ENCODE assay signal across 11 mouse cellular contexts in the genomic region with DNA sequence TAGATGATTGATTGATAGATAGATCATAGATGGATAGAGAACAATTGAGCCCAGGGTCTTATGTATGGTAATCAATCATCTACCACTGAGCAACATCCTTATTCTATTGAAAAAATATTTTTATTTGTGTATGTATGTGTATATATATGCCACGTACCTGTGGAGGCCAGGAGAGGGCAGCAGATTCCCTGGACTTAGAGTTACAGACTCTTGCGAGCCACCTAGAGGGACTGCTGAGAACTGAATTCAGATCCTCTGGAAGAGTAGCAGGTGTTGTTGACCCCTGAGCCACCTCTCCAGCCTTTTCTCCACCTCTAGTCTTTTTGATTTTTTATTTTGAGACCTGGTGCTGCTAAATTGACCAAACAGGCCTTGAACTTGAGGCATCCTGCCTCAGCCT. TPM values are rescaled to one million over a fixed set of nuclear protein-coding genes. Genes with fewer than 3 reads are reported as not detected.
DNase-seq lines count a peak whose midpoint lies in the region; ATAC-seq and TF ChIP-seq lines count a peak whose summit lies in the region.
"Had no signal": no experiment of that assay in that cellular context is flagged by ENCODE, and none has a peak within 500 bp of the region (broad histone marks: within the 10 kb centered on the region; RNA-seq: fewer than 3 reads in every experiment).

No protein-coding gene starts in this region.

- TF ChIP-seq CTCF in left cerebral cortex, adult 2 months (IDR thresholded peaks at IDR 0.05): peak; percentile 29
- no peak for TF ChIP-seq CTCF in G1E (IDR thresholded peaks at IDR 0.05; ENCODE audit: low read depth, low read length)
- TF ChIP-seq CTCF in cerebellum, adult 2 months (IDR thresholded peaks at IDR 0.05; ENCODE audit: borderline replicate concordance, insufficient read depth, low read depth, low read length): no peak

- ATAC-seq in G1E (ENCODE audit: extremely low read depth, insufficient number of reproducible peaks, low FRiP score, poor library complexity, severe bottlenecking): peak; percentile 28; the same call in 1 of the 2 replicates

- no peaks in the 10 kb centered on the region for H3K4me1 ChIP-seq in G1E (ENCODE audit: insufficient read depth, low read depth, low read length)
- H3K4me1 ChIP-seq in cerebellum, adult 2 months (ENCODE audit: control insufficient read depth, insufficient read depth, low read length): no peaks in the 10 kb centered on the region
- H3K4me1 ChIP-seq: liver, embryonic 15.5 days had no signal

- H3K36me3 ChIP-seq in G1E (replicated peaks): no peaks in the 10 kb centered on the region
- H3K36me3 ChIP-seq: liver, embryonic 15.5 days had no signal

- no peaks in the 10 kb centered on the region for H3K27me3 ChIP-seq in G1E (ENCODE audit: insufficient read depth, low read length)
- no peaks in the 10 kb centered on the region for H3K27me3 ChIP-seq in cerebellum, adult 2 months (ENCODE audit: control insufficient read depth, insufficient read depth, low read length)
- H3K27me3 ChIP-seq: liver, embryonic 15.5 days had no signal

- TF ChIP-seq POLR2A in cerebellum, adult 2 months (IDR thresholded peaks at IDR 0.05; ENCODE audit: borderline replicate concordance, insufficient read depth, low read length): no peak

- no peak overlapping the region for H3K27ac ChIP-seq in left cerebral cortex, adult 2 months
- no peak overlapping the region for H3K27ac ChIP-seq in cerebellum, adult 2 months (ENCODE audit: insufficient read depth, low read length)
- H3K27ac ChIP-seq: liver, embryonic 15.5 days had no signal

- DNase-seq in left cerebral cortex, adult 2 months (ENCODE audit: extremely low spot score in 1 of 2, low spot score in 2 of 2): no peak
- no peak for DNase-seq in left cerebral cortex, adult 8-10 months (ENCODE audit: low spot score in 2 of 2)
- no peak for DNase-seq in G1E (ENCODE audit: low spot score)
- DNase-seq in c-Kit-positive CD71-positive TER-119-negative erythroid progenitor cells, embryonic 14.5 days (ENCODE audit: low read depth): peak; percentile 43
- peak; percentile 51 for DNase-seq in mesoderm, embryonic 11.5 days (ENCODE audit: low read depth, low spot score)
- no peak for DNase-seq in cerebellum, adult 2 months
- DNase-seq in cerebellum, adult 11 months: no peak
- DNase-seq: adrenal gland, postnatal 25 days; kidney, adult 9 months had no signal

- H3K9me3 ChIP-seq in G1E (replicated peaks): no peaks in the 10 kb centered on the region
- H3K9me3 ChIP-seq: liver, embryonic 15.5 days had no signal

- intact Hi-C loops in left cerebral cortex, adult 2 months (cut with DNase I): no loop called here

- 56% methylated on average over 2 of the region's 2 CpGs for WGBS in cerebellum, adult 2 months

- H3K4me3 ChIP-seq in left cerebral cortex, adult 2 months: no peak overlapping the region
- no peak overlapping the region for H3K4me3 ChIP-seq in G1E (ENCODE audit: low read depth, low read length)
- no peak overlapping the region for H3K4me3 ChIP-seq in cerebellum, adult 2 months (replicated peaks; ENCODE audit: insufficient read depth, low read depth, low read length)
- H3K4me3 ChIP-seq: liver, embryonic 15.5 days had no signal

RNA-seq across cellular contexts. Expression of a gene that starts 32.8 kb away (rescaled TPM):
- 10 to 100 TPM; 35.2 to 40.7 TPM for total RNA-seq in left cerebral cortex, adult 2 months (2021)
- 10 to 100 TPM; 32.4 to 38.4 (median 37.2) TPM for total RNA-seq in left cerebral cortex, adult 8-10 months (2022)
- 1.3 and 1.7 TPM in 2 replicates for total RNA-seq in G1E (2014; fragmentation: Nextera tagmentation)
- total RNA-seq in G1E (2017): 1.9 and 4.1 TPM in 2 replicates
- 2.0 and 2.1 TPM in 2 replicates for polyA plus RNA-seq in G1E (2012)
- 21.6 and 21.9 TPM in 2 replicates for polyA plus RNA-seq in cerebellum, adult 2 months (2012; rRNA removed)

RNA-seq across cellular contexts. Expression of a gene that starts 34.1 kb away (rescaled TPM):
- total RNA-seq in left cerebral cortex, adult 2 months (2021): not detected
- not detected for total RNA-seq in left cerebral cortex, adult 8-10 months (2022)
- total RNA-seq in G1E (2014; fragmentation: Nextera tagmentation): not detected in 2 replicates
- total RNA-seq in G1E (2017): not detected in 2 replicates
- polyA plus RNA-seq in G1E (2012): not detected in 2 replicates
- polyA plus RNA-seq in cerebellum, adult 2 months (2012; rRNA removed): not detected in 2 replicates
- total RNA-seq: adrenal gland, postnatal 25 days; neutrophil, adult 5-6 weeks had no signal
- polyA plus RNA-seq: liver, embryonic 15.5 days had no signal

RNA-seq across cellular contexts. Expression of a gene that starts 44.3 kb away (rescaled TPM):
- not detected for total RNA-seq in left cerebral cortex, adult 2 months (2021)
- not detected for total RNA-seq in left cerebral cortex, adult 8-10 months (2022)
- total RNA-seq in G1E (2014; fragmentation: Nextera tagmentation) (not detected in 2 replicates), G1E (2017) (not detected in 2 replicates)
- not detected in 2 replicates for polyA plus RNA-seq in G1E (2012)
- not detected in 2 replicates for polyA plus RNA-seq in cerebellum, adult 2 months (2012; rRNA removed)
- total RNA-seq: adrenal gland, postnatal 25 days; neutrophil, adult 5-6 weeks had no signal
- polyA plus RNA-seq: liver, embryonic 15.5 days had no signal

Comparison
In these comparisons a context has a peak if more than half of its experiments do, and no peak if none do; other contexts are left out.
1. DNase-seq: peak in c-Kit-positive CD71-positive TER-119-negative erythroid progenitor cells, embryonic 14.5 days (single experiment) and mesoderm, embryonic 11.5 days (single experiment); none in left cerebral cortex, adult 2 months (0 of 2), left cerebral cortex, adult 8-10 months (0 of 2), G1E (single experiment), cerebellum, adult 2 months (0 of 2) and cerebellum, adult 11 months (single experiment).
2. RNA of a gene that starts 32.8 kb away (total RNA-seq): 35.2 to 40.7 TPM in left cerebral cortex, adult 2 months and 32.4 to 38.4 TPM in left cerebral cortex, adult 8-10 months; 1.3 to 4.1 TPM in G1E; every median in the first group is over 4 times any median in the second.